Mouse (Mus musculus): ENCODE data around the gene Pum1. TPM values are rescaled to one million over a fixed set of nuclear protein-coding genes. Genes with fewer than 3 reads are reported as not detected.
A peak's percentile ranks its signal among the peaks of the same experiment; 100 is the strongest.

The Pum1 gene
- polyA plus RNA-seq, 1 experiment: 56.5 TPM

DNA sequence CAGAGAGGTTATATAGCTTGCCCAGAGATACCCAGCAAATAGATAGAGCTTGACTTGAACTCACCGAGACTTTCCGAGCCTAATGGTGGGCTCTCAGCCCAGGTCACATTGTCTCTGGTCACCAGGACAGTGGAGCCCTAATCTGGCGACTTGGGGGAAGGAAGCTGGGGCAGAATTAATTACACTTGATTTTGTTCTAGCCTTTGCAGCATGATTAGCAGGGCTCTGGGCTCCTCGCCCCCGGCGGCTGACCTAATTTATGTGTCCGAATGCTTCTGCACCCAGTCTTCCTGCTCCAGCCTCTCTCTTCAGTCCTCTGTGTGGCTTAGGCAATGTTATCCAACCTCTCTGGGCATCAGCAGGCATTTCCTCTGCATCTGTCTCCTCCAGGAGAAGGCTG, 148.3 kb downstream of the Pum1 start:
- TF ChIP-seq POLR2A (IDR thresholded peaks at IDR 0.05; ENCODE audit: control insufficient read depth, low read depth, low read length) (no peak), CTCF (IDR thresholded peaks at IDR 0.05; ENCODE audit: control insufficient read depth, insufficient read depth, insufficient replicate concordance, low read depth, low read length) (no peak)
- Histone ChIP-seq H3K4me1 (ENCODE audit: control insufficient read depth, insufficient read depth, low read length) (peaks cover 5% of the 10 kb centered on the region), H3K4me3 (ENCODE audit: control insufficient read depth, low read depth, low read length) (peak overlapping the region; percentile 55), H3K36me3 (ENCODE audit: control insufficient read depth, insufficient read depth, low read length) (no peaks in the 10 kb centered on the region), H3K27me3 (ENCODE audit: control insufficient read depth, insufficient read depth, low read length) (no peaks in the 10 kb centered on the region), H3K27ac (ENCODE audit: control insufficient read depth, insufficient read depth, low read depth, low read length) (no peak overlapping the region)

DNA sequence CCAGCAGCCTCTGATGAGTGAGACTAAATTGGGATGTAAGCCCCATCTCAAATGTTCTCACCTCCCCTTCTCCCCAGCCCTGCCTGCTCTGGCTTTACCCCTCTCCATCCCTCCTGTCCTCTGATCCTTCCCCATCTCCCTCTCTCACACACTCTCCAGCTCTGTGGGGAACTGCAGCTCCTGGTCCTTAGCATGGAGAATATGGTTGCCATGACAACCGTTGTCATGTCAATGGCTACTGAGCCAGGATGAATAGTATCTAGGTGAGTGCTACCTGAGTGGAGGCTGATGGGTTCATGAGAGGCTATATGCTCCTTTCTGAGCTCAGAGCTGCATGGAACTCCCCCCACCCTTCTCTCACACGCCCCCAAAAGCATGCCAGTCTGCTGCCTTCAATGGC, 150.8 kb downstream of the Pum1 start:
- Histone ChIP-seq H3K4me3 (ENCODE audit: control insufficient read depth, low read depth, low read length) (peak overlapping the region; percentile 58), H3K27ac (ENCODE audit: control insufficient read depth, insufficient read depth, low read depth, low read length) (no peak overlapping the region), H3K4me1 (ENCODE audit: control insufficient read depth, insufficient read depth, low read length) (peaks cover 5% of the 10 kb centered on the region)

DNA sequence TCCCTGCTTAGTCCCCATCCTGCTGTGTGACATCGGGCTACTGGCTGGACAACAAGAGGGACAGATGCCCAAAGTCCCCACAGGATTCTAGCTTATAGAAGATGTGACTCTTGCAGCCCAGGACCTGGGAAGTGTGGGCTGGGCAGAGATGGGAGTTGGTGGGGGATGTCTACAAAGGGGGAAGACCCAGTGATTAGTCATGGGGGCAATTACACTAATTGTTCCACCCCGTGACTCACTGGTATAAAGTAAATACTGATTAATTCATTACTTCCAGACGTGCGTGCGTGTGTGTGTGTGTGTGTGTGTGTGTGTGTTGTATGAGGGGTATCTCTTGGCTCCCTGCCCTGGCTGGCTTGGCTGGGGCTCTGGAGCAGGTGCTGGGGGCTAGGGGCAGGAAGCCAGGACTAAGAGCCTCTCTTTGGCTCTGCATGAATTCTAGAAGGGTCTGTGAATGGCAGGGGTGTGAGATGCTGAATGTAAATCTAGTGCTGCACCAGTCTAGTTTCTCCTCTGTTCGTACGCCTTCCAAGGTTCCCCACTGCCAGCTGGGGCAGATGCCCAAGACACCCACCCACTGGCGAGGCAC, 151.7 kb downstream of the Pum1 start:
- no peak overlapping the region for H3K4me3 ChIP-seq (ENCODE audit: control insufficient read depth, low read depth, low read length)
- no peak for TF ChIP-seq CTCF (IDR thresholded peaks at IDR 0.05; ENCODE audit: control insufficient read depth, insufficient read depth, insufficient replicate concordance, low read depth, low read length)
- TF ChIP-seq POLR2A (IDR thresholded peaks at IDR 0.05; ENCODE audit: control insufficient read depth, low read depth, low read length): no peak
- peaks cover 5% of the 10 kb centered on the region for H3K4me1 ChIP-seq (ENCODE audit: control insufficient read depth, insufficient read depth, low read length)
- no peaks in the 10 kb centered on the region for H3K36me3 ChIP-seq (ENCODE audit: control insufficient read depth, insufficient read depth, low read length)
- no peak overlapping the region for H3K27ac ChIP-seq (ENCODE audit: control insufficient read depth, insufficient read depth, low read depth, low read length)
- H3K27me3 ChIP-seq (ENCODE audit: control insufficient read depth, insufficient read depth, low read length): no peaks in the 10 kb centered on the region

More for the DNA sequence above, 150.8 kb downstream of the Pum1 start:
- TF ChIP-seq CTCF (IDR thresholded peaks at IDR 0.05; ENCODE audit: control insufficient read depth, insufficient read depth, insufficient replicate concordance, low read depth, low read length) (no peak), POLR2A (IDR thresholded peaks at IDR 0.05; ENCODE audit: control insufficient read depth, low read depth, low read length) (0 out of 2 replicates have a peak, but pooled peaks have one; percentile 18)
- Histone ChIP-seq H3K27me3 (ENCODE audit: control insufficient read depth, insufficient read depth, low read length) (no peaks in the 10 kb centered on the region), H3K36me3 (ENCODE audit: control insufficient read depth, insufficient read depth, low read length) (no peaks in the 10 kb centered on the region)

DNA sequence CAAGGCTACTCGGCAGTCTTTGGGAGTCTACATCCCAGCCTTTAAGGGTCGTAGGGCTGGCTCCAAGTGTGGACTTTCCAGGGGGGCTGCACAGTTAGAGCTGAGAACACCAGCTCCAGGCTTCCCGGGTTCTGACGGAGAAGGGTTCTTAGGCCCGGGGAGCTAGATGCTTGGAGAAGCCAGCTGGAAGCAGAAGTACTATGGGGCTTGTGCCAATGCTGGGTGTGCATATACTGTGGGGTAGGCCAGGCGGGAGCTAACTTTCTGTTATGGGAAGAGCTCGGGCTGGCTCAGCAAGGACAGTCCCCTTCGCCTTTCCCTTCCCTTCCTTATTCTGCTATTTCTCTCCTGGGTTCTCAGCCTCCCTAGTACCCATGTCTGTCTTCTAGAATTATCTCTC, 152.7 kb downstream of the Pum1 start:
- Histone ChIP-seq H3K4me1 (ENCODE audit: control insufficient read depth, insufficient read depth, low read length) (peaks cover 5% of the 10 kb centered on the region), H3K4me3 (ENCODE audit: control insufficient read depth, low read depth, low read length) (no peak overlapping the region), H3K36me3 (ENCODE audit: control insufficient read depth, insufficient read depth, low read length) (no peaks in the 10 kb centered on the region), H3K27ac (ENCODE audit: control insufficient read depth, insufficient read depth, low read depth, low read length) (no peak overlapping the region), H3K27me3 (ENCODE audit: control insufficient read depth, insufficient read depth, low read length) (no peaks in the 10 kb centered on the region)
- TF ChIP-seq POLR2A (IDR thresholded peaks at IDR 0.05; ENCODE audit: control insufficient read depth, low read depth, low read length) (no peak), CTCF (IDR thresholded peaks at IDR 0.05; ENCODE audit: control insufficient read depth, insufficient read depth, insufficient replicate concordance, low read depth, low read length) (no peak)

DNA sequence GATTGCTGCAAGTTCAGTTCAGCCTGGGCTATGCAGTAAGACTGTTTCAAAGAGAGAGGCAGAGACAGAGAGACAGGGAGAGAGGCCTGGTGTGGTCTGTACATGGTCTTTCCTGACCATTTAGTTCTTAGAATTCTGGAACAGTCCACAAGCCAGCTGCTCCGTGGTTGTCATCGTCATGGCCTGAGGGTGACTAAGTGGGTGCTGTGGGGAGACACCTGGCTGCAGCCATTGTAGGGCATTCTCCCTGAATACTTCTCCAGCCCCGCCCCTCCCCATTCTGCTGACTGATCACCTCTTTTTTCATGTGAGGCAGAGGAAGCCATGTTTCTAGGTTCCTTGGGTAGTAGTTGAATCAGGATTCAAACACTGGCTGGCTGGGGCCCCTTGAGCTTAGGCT, 156.7 kb downstream of the Pum1 start:
- Histone ChIP-seq H3K36me3 (ENCODE audit: control insufficient read depth, insufficient read depth, low read length) (no peaks in the 10 kb centered on the region), H3K27me3 (ENCODE audit: control insufficient read depth, insufficient read depth, low read length) (no peaks in the 10 kb centered on the region), H3K27ac (ENCODE audit: control insufficient read depth, insufficient read depth, low read depth, low read length) (no peak overlapping the region), H3K4me1 (ENCODE audit: control insufficient read depth, insufficient read depth, low read length) (no peaks in the 10 kb centered on the region), H3K4me3 (ENCODE audit: control insufficient read depth, low read depth, low read length) (no peak overlapping the region)
- no peak for TF ChIP-seq POLR2A (IDR thresholded peaks at IDR 0.05; ENCODE audit: control insufficient read depth, low read depth, low read length)
- TF ChIP-seq CTCF (IDR thresholded peaks at IDR 0.05; ENCODE audit: control insufficient read depth, insufficient read depth, insufficient replicate concordance, low read depth, low read length): no peak

DNA sequence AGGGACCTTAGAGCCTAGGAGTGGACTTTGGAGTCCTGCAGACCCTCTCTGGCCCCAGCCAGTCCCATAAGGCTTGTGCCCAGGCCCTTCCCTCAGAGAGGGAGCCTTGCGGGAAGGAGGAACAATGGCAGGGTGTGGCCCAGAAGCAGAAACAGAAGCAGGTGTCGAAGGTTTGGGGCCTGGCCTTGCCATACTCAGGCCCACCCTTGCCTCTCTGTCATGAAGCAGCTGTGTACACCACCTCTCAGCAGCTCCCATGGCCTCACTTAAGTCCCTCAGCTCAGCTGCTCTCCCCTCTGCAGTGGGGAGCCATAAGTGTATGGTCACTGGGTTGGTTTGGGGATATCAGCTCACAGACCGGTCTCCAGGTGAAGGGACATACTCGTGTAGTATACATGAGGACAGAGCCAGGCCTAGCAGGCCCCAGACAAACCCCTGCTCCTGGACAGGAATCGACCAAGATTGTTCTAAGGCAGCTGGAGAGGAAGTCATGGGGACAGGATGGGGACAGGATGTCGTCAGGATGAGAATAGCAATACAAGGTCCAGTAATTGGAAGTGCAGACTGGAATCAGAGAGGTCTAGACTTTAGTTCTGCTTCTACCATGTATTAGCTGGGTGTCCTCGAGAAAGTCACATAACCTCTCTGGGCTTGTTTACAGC, 157.6 kb downstream of the Pum1 start:
- Histone ChIP-seq H3K36me3 (ENCODE audit: control insufficient read depth, insufficient read depth, low read length) (no peaks in the 10 kb centered on the region), H3K27me3 (ENCODE audit: control insufficient read depth, insufficient read depth, low read length) (no peaks in the 10 kb centered on the region), H3K4me3 (ENCODE audit: control insufficient read depth, low read depth, low read length) (no peak overlapping the region), H3K27ac (ENCODE audit: control insufficient read depth, insufficient read depth, low read depth, low read length) (no peak overlapping the region), H3K4me1 (ENCODE audit: control insufficient read depth, insufficient read depth, low read length) (no peaks in the 10 kb centered on the region)
- TF ChIP-seq CTCF (IDR thresholded peaks at IDR 0.05; ENCODE audit: control insufficient read depth, insufficient read depth, insufficient replicate concordance, low read depth, low read length) (no peak), POLR2A (IDR thresholded peaks at IDR 0.05; ENCODE audit: control insufficient read depth, low read depth, low read length) (no peak)

DNA sequence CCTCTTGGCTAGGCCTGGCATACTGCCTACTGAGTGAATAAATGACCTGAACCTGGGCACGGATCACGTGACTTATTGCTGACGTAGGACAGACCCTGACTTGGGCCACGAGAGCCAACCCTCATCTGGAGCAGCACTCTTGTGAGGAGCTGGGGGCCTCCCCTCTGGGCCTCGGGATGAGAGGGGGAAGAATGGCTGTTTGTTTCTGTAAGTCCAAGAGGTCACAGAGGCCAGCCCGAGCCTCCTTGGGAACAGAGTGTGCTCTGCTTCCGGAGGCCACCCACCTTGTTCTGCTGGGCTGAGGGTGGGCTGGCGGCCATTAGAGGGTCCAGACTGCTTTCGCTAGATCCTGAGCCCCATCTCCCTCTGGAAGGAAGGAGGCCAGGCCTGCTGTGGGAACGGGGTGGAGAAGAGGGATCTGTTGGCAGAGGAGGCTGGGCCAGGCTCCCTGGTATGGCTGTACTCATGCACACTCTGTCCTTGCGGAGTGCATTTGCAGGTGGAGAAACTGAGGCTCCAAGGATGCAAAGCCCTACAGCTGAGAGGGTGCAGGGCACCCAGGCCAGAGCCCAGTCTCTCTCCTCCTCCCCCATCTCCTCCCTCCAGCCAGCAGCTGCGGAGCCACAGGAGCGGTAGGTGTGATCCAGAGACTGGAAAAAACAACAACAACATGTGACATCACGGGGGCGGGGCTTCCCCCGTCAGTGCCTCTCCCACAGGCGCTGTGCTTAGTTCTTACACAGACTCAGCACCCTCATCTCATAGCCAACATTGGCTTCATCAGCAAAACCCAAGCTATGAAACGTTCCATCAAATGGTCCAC, 165.9 kb downstream of the Pum1 start:
- TF ChIP-seq POLR2A (IDR thresholded peaks at IDR 0.05; ENCODE audit: control insufficient read depth, low read depth, low read length) (no peak), CTCF (IDR thresholded peaks at IDR 0.05; ENCODE audit: control insufficient read depth, insufficient read depth, insufficient replicate concordance, low read depth, low read length) (no peak)
- Histone ChIP-seq H3K36me3 (ENCODE audit: control insufficient read depth, insufficient read depth, low read length) (no peaks in the 10 kb centered on the region), H3K4me3 (ENCODE audit: control insufficient read depth, low read depth, low read length) (no peak overlapping the region), H3K27me3 (ENCODE audit: control insufficient read depth, insufficient read depth, low read length) (no peaks in the 10 kb centered on the region), H3K27ac (ENCODE audit: control insufficient read depth, insufficient read depth, low read depth, low read length) (no peak overlapping the region), H3K4me1 (ENCODE audit: control insufficient read depth, insufficient read depth, low read length) (no peaks in the 10 kb centered on the region; the same call in 1 of the 2 replicates)

Other genes with a start within 250 kb of the Pum1 start
- gene Nkain1, start 89.1 kb upstream of the Pum1 start, polyA plus RNA-seq (2012; rRNA removed): 12.3 and 13.1 TPM in 2 replicates
- gene Sdc3, start 129.2 kb downstream of the Pum1 start, polyA plus RNA-seq (2012; rRNA removed): 73.1 and 75.3 TPM in 2 replicates
- 4.2 and 5.6 TPM in 2 replicates for gene Laptm5, start 249.8 kb downstream of the Pum1 start, polyA plus RNA-seq (2012; rRNA removed)